Mouse (Mus musculus) midbrain, postnatal 0 days (tissue): ENCODE measurements around the gene Sfmbt1. TPM values are rescaled to one million over a fixed set of nuclear protein-coding genes. Genes with fewer than 3 reads are reported as not detected.
A peak's percentile ranks its signal among the peaks of the same experiment; 100 is the strongest.

Experiments
- ATAC-seq: fragments of 200-750 bp; cut with Nextera tagmentation; 2 replicates; pipeline ENCODE4 v1.8.0; 2017; ENCODE audit warnings: moderate number of reproducible peaks, mild to moderate bottlenecking, moderate TSS enrichment, moderate library complexity; ENCODE audit not compliant: low FRiP score
- DNase-seq: peaks from one replicate; pipeline ENCODE4 v3.0.0-alpha.2; 2015; ENCODE audit warnings: low spot score
- H3K27ac ChIP-seq: fragments of 300-500 bp; sonication (generic); 2 replicates; pipeline ENCODE4 v1.5.1; 2014; ENCODE audit warnings: low read depth, mild to moderate bottlenecking, low read length, mixed read lengths
- H3K27me3 ChIP-seq: fragments of 300-500 bp; sonication (generic); 2 replicates; pipeline ENCODE4 v1.6.1; 2014; ENCODE audit warnings: low read length, control low read depth, mixed read lengths; ENCODE audit not compliant: insufficient read depth
- H3K36me3 ChIP-seq: fragments of 300-500 bp; sonication (generic); 2 replicates; pipeline ENCODE4 v1.6.1; 2014; ENCODE audit warnings: low read length, control low read depth, mixed read lengths; ENCODE audit not compliant: insufficient read depth
- H3K4me1 ChIP-seq: fragments of 300-500 bp; sonication (generic); 2 replicates; pipeline ENCODE4 v1.6.1; 2014; ENCODE audit warnings: mild to moderate bottlenecking, control low read depth, antibody characterized with exemption, low read length, mixed read lengths; ENCODE audit not compliant: insufficient read depth
- H3K4me2 ChIP-seq: fragments of 300-500 bp; sonication (generic); 2 replicates; pipeline ENCODE4 v1.6.1; 2014; ENCODE audit warnings: low read depth, mild to moderate bottlenecking, low read length, mixed read lengths; ENCODE audit not compliant: poor library complexity, severe bottlenecking
- H3K4me3 ChIP-seq: fragments of 300-500 bp; sonication (generic); 2 replicates; pipeline ENCODE4 v1.5.1; 2014; ENCODE audit warnings: low read depth, mild to moderate bottlenecking, low read length, moderate library complexity
- H3K9ac ChIP-seq: fragments of 300-500 bp; sonication (generic); replicated peaks from 2 replicates; pipeline ENCODE4 v1.6.1; 2014; ENCODE audit warnings: mild to moderate bottlenecking, low read length, moderate library complexity, mixed read lengths; ENCODE audit not compliant: poor library complexity, severe bottlenecking
- H3K9me3 ChIP-seq: fragments of 300-500 bp; sonication (generic); 2 replicates; pipeline ENCODE4 v1.6.1; 2016; ENCODE audit warnings: low read length, control low read depth
- CTCF ChIP-seq: IDR thresholded peaks from 2 replicates; pipeline ENCODE4 v1.5.1; 2016; ENCODE audit warnings: antibody characterized with exemption, mild to moderate bottlenecking
- WGBS: fragments of 180-500 bp; shearing (Covaris S2); extraction: QIAGEN DNeasy Blood & Tissue Kit; methylation state at CpG from one replicate; pipeline ENCODE4 v1.1.7; 2014; 5-methylcytosine and 5-hydroxymethylcytosine counted together
- polyA plus RNA-seq: library from polyadenylated mRNA; unstranded; fragments of >200 nt; fragmentation: Nextera tagmentation; extraction: Ambion mirVana; gene quantifications from 2 replicates; pipeline ENCODE4 v1.2.1, GENCODE M21; 2015
- total RNA-seq: library from RNA; depleted of rRNA; stranded (reverse); fragments of >200 nt; gene quantifications from 2 replicates; pipeline ENCODE4 v1.2.3, GENCODE M21; 2014; rRNA removed

Gene Sfmbt1
- 9.2 and 13.7 TPM in 2 replicates for total RNA-seq
- polyA plus RNA-seq, result 14.0 and 16.2 TPM in 2 replicates

GRCm38 (mm10) chr14:30714799-30715617 lies at the start of gene Sfmbt1:
Gene Sfmbt1 (plus strand): TSS chr14:30714849.
- ATAC-seq (peak; percentile 77), DNase-seq (peak; percentile 42)
- Histone ChIP-seq H3K4me1 (no peaks in the 10 kb centered on the region), H3K4me3 (peak within 1 kb of the TSS; percentile 94), H3K36me3 (no peaks in the 10 kb centered on the region), H3K27ac (peak within 1 kb of the TSS; percentile 87), H3K9ac (peak within 1 kb of the TSS; percentile 84), H3K4me2 (peak within 1 kb of the TSS; percentile 71), H3K27me3 (no peaks in the 10 kb centered on the region), H3K9me3 (no peaks in the 10 kb centered on the region)
- WGBS, result 2% methylated on average over 69 of the region's 87 CpGs
- TF ChIP-seq CTCF, result no peak

GRCm38 (mm10) chr14:30666061-30666460 lies 48.6 kb upstream of the Sfmbt1 start:
- H3K36me3 ChIP-seq, result peaks cover 35% of the 10 kb centered on the region; the same call in 1 of the 2 replicates
- no peak for ATAC-seq
- TF ChIP-seq CTCF, result no peak

GRCm38 (mm10) chr14:30666604-30667003 lies 48.0 kb upstream of the Sfmbt1 start:
- no peak for ATAC-seq
- DNase-seq, result no peak

More at GRCm38 (mm10) chr14:30666061-30666460, 48.6 kb upstream of the Sfmbt1 start:
- DNase-seq, result no peak
- H3K27ac ChIP-seq, result no peak overlapping the region
- no peaks in the 10 kb centered on the region for H3K27me3 ChIP-seq
- no peak overlapping the region for H3K4me2 ChIP-seq
- H3K9me3 ChIP-seq, result no peaks in the 10 kb centered on the region
- no peaks in the 10 kb centered on the region for H3K4me1 ChIP-seq
- no peak overlapping the region for H3K9ac ChIP-seq
- H3K4me3 ChIP-seq, result no peak overlapping the region
- WGBS, result 86% methylated on average over 3 of the region's 3 CpGs

GRCm38 (mm10) chr14:30670161-30670560 lies 44.5 kb upstream of the Sfmbt1 start:
- no peak for TF ChIP-seq CTCF
- H3K27ac ChIP-seq, result no peak overlapping the region
- no peak overlapping the region for H3K4me2 ChIP-seq
- no peaks in the 10 kb centered on the region for H3K27me3 ChIP-seq
- H3K36me3 ChIP-seq, result peaks cover 28% of the 10 kb centered on the region; the same call in 1 of the 2 replicates
- H3K4me1 ChIP-seq, result no peaks in the 10 kb centered on the region
- no peak overlapping the region for H3K9ac ChIP-seq
- ATAC-seq, result no peak
- H3K4me3 ChIP-seq, result no peak overlapping the region
- WGBS, result 91% methylated on average over 6 of the region's 6 CpGs
- H3K9me3 ChIP-seq, result no peaks in the 10 kb centered on the region
- DNase-seq, result no peak

More at GRCm38 (mm10) chr14:30666604-30667003, 48.0 kb upstream of the Sfmbt1 start:
- H3K36me3 ChIP-seq, result peaks cover 34% of the 10 kb centered on the region; the same call in 1 of the 2 replicates
- no peaks in the 10 kb centered on the region for H3K4me1 ChIP-seq
- 83% methylated on average over 4 of the region's 4 CpGs for WGBS
- no peak overlapping the region for H3K4me3 ChIP-seq
- H3K4me2 ChIP-seq, result no peak overlapping the region
- H3K9ac ChIP-seq, result no peak overlapping the region
- H3K27ac ChIP-seq, result no peak overlapping the region
- H3K9me3 ChIP-seq, result no peaks in the 10 kb centered on the region
- no peaks in the 10 kb centered on the region for H3K27me3 ChIP-seq
- no peak for TF ChIP-seq CTCF

GRCm38 (mm10) chr14:30671095-30671985 lies 43.3 kb upstream of the Sfmbt1 start:
- no peaks in the 10 kb centered on the region for H3K27me3 ChIP-seq
- H3K9ac ChIP-seq, result no peak overlapping the region
- H3K4me3 ChIP-seq, result no peak overlapping the region
- WGBS, result 72% methylated on average over 14 of the region's 15 CpGs
- no peak for TF ChIP-seq CTCF
- no peaks in the 10 kb centered on the region for H3K9me3 ChIP-seq
- H3K4me1 ChIP-seq, result no peaks in the 10 kb centered on the region
- ATAC-seq, result peak; percentile 41; the same call in 1 of the 2 replicates
- H3K4me2 ChIP-seq, result no peak overlapping the region
- H3K27ac ChIP-seq, result no peak overlapping the region
- peaks cover 20% of the 10 kb centered on the region; the same call in 1 of the 2 replicates for H3K36me3 ChIP-seq
- peak; percentile 22 for DNase-seq
